Mouse (Mus musculus) frontal cortex, postnatal 36 days (tissue): Measurements from ENCODE around the gene Uvrag.
A peak's percentile ranks its signal among the peaks of the same experiment; 100 is the strongest.

Experiments used
- DNase-seq, 2 experiments: peaks; one replicate each; pipeline ENCODE4 v3.0.0; 2022; ENCODE audit warnings: low spot score in 2 of 2

Uvrag gene

DNA sequence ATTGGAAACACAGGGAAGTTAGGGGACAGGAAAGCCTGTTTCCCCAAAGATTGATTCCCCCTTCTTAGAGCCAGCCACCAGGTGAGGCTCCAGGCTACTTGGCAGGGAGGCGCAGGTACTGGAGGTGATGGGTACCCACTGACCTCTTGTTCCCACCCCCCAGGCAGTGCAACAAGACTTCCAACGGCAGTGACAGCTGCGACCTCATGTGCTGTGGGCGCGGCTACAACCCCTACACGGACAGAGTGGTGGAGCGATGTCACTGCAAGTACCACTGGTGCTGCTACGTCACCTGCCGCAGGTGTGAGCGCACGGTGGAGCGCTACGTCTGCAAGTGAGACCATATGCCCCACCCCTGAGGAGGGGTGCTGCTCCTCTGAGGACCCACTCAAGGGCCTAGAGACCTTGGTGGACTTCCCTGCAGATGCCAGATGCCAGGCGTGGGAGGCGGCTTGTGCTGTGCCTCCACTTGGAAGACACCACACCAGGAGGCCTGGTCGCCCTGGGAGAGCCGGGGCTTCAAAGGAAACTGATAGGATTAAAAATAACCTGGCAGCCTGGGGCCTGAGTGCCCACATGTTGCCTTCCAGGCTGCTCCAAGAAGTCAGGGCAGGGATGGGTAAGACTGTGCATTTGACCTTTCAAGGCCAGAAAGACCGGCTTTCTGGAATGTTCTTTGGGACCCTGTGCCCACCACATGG, 287.8 kb downstream of the Uvrag start:
- no peak for DNase-seq

DNA sequence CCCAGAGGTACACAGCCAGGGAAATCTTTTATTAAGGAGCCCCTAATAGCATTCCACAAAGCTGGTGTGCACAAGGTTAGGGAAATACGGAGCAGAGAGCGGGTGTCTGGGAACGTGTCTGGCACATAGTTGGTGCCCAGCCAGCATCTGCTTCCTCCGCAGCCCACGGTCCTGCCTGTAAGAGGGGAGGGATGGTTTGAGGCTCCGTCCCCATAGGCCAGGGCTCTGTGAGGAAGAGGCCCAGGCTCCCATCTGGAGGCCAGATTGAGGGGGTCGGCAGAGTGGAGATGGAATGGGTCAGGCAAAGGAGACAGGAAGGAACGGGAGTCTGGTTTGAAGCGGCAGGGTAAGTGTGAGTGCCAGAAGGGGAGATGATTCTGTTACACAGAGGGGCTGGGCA, 289.7 kb downstream of the Uvrag start:
- DNase-seq, result no peak

- DNase-seq, result no peak
These were observed 290.6 kb downstream of the Uvrag start for GRCm38 (mm10) chr7:98850388-98850787.

DNA sequence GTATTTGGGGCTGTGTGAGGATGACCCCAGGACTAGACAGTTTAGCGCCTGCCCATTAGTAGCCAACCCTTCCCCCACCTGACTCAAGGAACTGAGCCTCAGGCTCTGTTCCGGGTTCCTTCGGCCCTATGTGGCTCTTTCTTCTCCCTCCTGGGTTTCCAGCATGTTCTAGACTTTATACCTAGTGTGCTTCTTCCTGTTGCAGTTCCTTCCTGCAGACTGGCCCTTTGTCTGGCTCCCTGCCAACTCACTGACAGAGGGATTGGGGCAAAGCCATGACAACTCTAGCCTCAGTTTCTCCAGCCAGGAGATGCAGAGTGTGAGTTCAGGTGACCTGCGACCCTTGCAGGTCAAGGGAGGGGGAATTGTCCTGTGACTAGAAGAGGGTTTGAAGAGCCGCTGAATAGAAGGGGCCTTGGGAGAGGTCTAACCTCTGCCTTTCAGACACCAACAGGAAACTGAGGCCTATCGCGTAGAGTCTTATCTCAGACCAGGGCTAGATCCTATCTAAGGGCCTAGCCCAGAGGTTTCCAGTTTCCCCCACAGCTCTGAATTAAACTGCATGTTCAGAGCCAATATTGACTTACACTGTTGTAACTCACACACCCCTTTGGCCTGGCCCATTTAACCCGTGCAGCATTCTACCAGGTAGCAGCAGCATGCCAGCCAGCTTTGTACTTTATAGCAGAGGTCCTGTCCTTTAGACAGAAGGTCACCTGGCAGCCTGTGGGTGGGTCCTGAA, 291.9 kb downstream of the Uvrag start:
- DNase-seq, result no peak

- no peak for DNase-seq
These were observed 297.3 kb downstream of the Uvrag start for GRCm38 (mm10) chr7:98843649-98844048.

DNA sequence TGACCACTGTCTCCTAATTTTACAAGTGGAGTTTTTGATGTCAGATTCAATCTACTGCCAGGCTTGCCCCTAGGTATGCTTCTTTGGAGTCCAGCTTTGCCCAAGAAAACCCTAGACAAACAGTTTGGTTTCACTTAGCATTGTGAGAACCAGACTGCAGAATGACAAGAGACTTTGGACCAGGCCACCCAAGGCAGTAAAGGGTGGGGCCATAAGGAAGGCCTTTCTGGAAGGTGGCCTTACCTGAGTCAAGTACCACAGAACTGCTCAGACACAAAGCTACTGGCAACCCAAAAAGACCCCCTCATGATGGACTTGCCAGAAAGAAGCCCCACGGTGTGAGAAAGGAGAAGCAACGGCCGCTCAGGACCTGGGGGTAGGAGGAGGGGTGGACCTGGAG, 297.9 kb downstream of the Uvrag start:
- no peak for DNase-seq

- no peak for DNase-seq
These were observed 299.1 kb downstream of the Uvrag start for GRCm38 (mm10) chr7:98841802-98842201.

GRCm38 (mm10) chr7:98840771-98841170, 300.2 kb downstream of the Uvrag start:
- DNase-seq, result no peak

- no peak for DNase-seq
These were observed 301.6 kb downstream of the Uvrag start for GRCm38 (mm10) chr7:98839312-98839711.

- no peak for DNase-seq
These were observed 302.2 kb downstream of the Uvrag start for GRCm38 (mm10) chr7:98838729-98839141.

DNA sequence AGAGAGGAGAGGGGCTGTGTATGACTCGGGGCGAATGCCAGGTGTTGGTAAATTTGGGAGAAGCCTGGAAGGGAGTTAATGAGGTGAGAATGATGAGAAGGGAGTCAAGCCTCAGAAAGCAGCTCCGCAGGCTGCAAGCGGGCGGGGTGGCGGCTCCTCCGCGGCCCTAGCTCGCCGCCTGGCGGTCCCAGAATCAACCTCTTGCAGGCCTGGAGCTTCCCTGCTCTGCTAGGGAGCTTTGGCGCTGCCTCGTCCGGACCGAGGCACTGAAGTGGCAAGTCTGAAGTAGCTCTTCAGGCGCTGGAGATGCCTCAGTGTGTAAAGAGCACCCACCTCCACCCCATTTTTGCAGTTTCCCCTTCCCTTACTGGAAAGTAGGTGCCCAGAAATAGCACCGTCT, 303.0 kb downstream of the Uvrag start:
- DNase-seq, result peak; percentile 74 to 81

GRCm38 (mm10) chr7:98836646-98837045, 304.3 kb downstream of the Uvrag start:
- DNase-seq, result peak in 1 of 2 experiments; percentile 24

- DNase-seq, result no peak
These were observed 305.2 kb downstream of the Uvrag start for GRCm38 (mm10) chr7:98835519-98836441.
